Mouse (Mus musculus) urinary bladder, postnatal 25 days (tissue): Measurements from ENCODE around the gene Olfr1278.
"Not testable (repeated sequence)": the region's sequence is repeated elsewhere in the genome, so short reads cannot be mapped to it uniquely, and the experiment has no call there.

Experiments used
- DNase-seq: peaks from one replicate; pipeline ENCODE4 v3.0.0; 2022; ENCODE audit warnings: low spot score

Gene Olfr1278

GRCm38 (mm10) chr2:111289836-111290235 lies at the start of gene Olfr1278:
Gene Olfr1278 (plus strand): TSS chr2:111290136.
- no peak for DNase-seq

GRCm38 (mm10) chr2:111254216-111254615 lies 35.7 kb upstream of the Olfr1278 start, which contains the start of gene Olfr1276:
Gene Olfr1276 (plus strand): TSS chr2:111254516.
- no peak for DNase-seq

GRCm38 (mm10) chr2:111274006-111274405 lies 15.9 kb upstream of the Olfr1278 start, which contains the start of gene Olfr1277:
Gene Olfr1277 (minus strand): TSS chr2:111274106.
- no peak for DNase-seq

- no peak for DNase-seq
These were observed 8.6 kb downstream of the Olfr1278 start for GRCm38 (mm10) chr2:111298541-111298940.

- DNase-seq: no peak
These were observed 10.4 kb downstream of the Olfr1278 start, which contains the start of gene Olfr1279 for GRCm38 (mm10) chr2:111300374-111300773. Gene Olfr1279 (plus strand): TSS chr2:111300635.

GRCm38 (mm10) chr2:111313717-111314116 lies 23.8 kb downstream of the Olfr1278 start, which contains the start of gene Olfr1280:
Gene Olfr1280 (plus strand): TSS chr2:111314017.
- no peak for DNase-seq

- no peak for DNase-seq
These were observed 36.3 kb downstream of the Olfr1278 start, which contains the start of gene Olfr1281 for GRCm38 (mm10) chr2:111326220-111326619. Gene Olfr1281 (plus strand): TSS chr2:111326520.

GRCm38 (mm10) chr2:111333721-111334120 lies 43.8 kb downstream of the Olfr1278 start:
- DNase-seq: not testable (repeated sequence)

- DNase-seq: no peak
These were observed 46.0 kb downstream of the Olfr1278 start, which contains the start of gene Olfr1282 for GRCm38 (mm10) chr2:111335976-111336375. Gene Olfr1282 (minus strand): TSS chr2:111336076.
